Mouse (Mus musculus) brown adipose tissue, adult 24 weeks (tissue): ENCODE measurements at regions not wholly inside any gene's neighbourhood (a gene's known extent, or its start where the extent isn't known, plus 50 kb on each side); places are given as distances from the start of the nearest gene placed in this dataset.

Experiments
- H3K27ac ChIP-seq: fragments of 200-500 bp; replicated peaks from 2 replicates; pipeline ENCODE4 v1.5.1; 2012; ENCODE audit warnings: low read depth, mild to moderate bottlenecking, low read length
- H3K4me1 ChIP-seq: fragments of 200-500 bp; 2 replicates; pipeline ENCODE4 v1.6.1; 2012; ENCODE audit warnings: low read length, mixed read lengths; ENCODE audit not compliant: control insufficient read depth, insufficient read depth, insufficient read length
- H3K4me3 ChIP-seq: fragments of 200-500 bp; 2 replicates; pipeline ENCODE4 v1.5.1; 2012; ENCODE audit warnings: low read depth, mild to moderate bottlenecking, low read length, moderate library complexity; ENCODE audit not compliant: insufficient read depth

DNA sequence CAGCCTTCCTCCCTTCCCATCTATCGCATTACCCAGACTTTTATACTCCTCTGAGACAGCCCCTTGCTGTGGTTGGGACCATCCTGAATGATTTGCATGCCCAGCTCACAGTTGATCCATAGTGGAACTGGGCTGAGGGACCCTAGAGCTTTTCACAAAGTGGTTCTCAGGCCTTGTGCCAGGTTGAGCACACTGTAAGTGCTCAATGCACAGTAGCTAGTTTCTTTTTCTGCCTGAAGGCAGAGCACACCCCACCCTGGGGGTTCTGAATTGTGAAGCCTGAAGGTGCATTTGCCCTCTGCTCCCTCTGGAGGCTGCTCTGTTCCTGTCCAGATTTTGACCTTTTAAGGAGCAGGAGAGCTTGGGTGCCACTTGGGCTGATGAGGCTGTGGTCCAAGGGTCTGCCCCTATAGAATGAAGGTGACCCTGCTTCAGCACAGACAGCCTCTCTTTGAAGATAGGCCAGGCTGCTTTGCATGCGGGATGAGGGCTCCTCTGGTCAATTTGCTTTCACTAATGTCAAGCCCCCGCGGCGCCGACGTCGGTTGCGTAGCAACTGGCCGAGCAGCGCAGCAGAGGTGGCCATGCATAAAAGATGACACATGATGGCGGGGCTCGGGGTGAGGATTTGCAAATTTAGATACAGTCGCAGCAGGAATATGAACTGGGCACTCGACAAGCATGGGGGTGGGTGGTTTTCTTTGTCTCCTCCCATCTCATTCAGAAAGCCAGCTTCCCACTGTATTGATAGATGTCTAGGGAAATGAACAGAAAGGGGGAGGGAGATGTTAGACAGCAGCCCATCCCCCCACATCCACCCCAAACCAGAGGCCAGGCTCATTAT, 174.5 kb downstream of the Dmrta2 start:
- Histone ChIP-seq H3K27ac (no peak overlapping the region), H3K4me1 (no peaks in the 10 kb centered on the region), H3K4me3 (no peak overlapping the region)
